Mouse (Mus musculus): Measurements from ENCODE around the gene Olfr1336. TPM values are rescaled to one million over a fixed set of nuclear protein-coding genes. Genes with fewer than 3 reads are reported as not detected.
"Not testable (repeated sequence)": the region's sequence is repeated elsewhere in the genome, so short reads cannot be mapped to it uniquely, and the experiment has no call there.

Gene Olfr1336
- total RNA-seq (2015), result not detected in 2 replicates
- total RNA-seq (2017), result not detected in 2 replicates

DNA sequence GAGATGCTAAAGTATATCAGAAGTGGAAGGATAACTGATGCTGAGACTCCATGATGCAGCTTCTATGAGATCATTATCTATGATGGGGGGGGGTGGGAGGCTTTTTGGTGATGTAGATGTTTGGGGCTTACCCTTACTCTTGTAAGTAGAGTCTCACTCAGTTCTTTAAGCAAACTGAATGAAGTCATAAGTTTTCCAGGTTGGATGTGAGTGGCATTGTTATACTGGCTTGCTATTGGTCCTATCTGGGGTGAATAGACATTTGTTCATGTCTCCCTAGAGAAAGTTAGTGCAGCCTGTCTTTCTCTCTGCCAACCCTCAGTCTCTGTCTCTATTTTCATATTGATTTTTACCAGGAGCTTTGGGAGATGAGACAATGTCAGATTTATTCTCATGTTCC lies at the start of gene Olfr1336:
TSS of gene Olfr1336 (plus strand) at position 301 of the 400 bp plus-strand sequence.
- ATAC-seq (replicated peaks; ENCODE audit: poor library complexity), result no peak

- ATAC-seq (replicated peaks; ENCODE audit: poor library complexity), result peak; percentile 100
Measured at GRCm38 (mm10) chr7:6410043-6410442, 45.9 kb upstream of the Olfr1336 start, which contains the start of gene Gm20715. Gm20715 (plus strand) TSS chr7:6410277.

DNA sequence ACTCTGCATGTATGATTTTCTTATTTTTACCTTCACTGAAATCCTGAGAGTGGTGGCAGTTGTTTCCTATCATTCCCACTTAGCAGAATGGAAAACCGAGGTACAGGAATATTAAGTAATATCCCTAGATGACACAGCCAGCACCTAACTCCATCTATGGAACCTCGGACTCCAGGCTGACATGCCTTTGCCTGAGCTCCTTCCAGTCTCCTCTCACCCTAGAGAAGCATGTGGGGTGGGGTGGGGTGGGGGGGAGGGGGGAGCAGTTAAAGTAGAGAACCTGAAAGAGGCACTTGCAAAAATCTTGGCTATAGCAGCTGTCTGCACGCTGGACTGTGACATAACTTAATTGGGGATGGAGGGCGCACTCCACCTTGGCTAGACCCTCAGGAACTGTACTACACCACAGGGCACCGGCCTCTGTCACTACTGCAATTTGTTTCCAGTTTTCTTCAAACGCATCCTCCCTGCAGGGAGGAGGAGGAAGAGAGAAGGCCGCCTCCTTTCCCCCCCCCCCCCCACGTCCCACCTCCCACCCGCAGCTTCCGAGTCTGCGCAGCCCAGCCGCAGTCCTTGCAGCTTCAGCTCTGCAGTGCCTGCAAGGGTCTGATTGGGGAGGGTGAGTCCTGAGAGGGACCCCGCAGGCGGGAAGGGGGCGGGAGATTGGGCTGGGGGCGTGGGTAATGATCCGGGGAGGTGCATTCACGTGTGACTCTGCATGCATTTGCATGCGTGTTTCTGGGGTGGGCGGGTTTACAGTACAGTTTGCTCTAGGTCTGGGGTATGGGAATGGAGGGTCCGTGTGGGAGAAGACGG lies 41.1 kb upstream of the Olfr1336 start:
- no peak for ATAC-seq (replicated peaks; ENCODE audit: poor library complexity)

DNA sequence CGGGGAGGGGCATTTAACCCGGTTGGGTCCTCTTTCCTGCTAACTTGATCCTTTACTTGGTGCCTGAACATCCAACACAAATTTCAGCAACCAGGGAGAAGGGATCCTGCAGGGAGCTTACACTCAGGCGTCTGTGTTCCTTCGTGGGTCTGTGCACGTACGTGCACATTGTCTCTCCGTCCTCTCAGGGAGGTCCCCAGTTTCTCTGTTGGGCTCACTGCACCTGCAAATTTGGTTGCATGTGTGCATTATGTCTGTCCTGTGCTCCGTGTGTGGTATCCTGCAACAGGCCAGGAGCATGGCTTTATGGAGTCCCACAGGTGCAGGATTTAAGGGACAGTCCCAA lies 40.6 kb upstream of the Olfr1336 start:
- ATAC-seq (replicated peaks; ENCODE audit: poor library complexity), result no peak

GRCm38 (mm10) chr7:6419894-6420293 lies 36.1 kb upstream of the Olfr1336 start:
- ATAC-seq (replicated peaks; ENCODE audit: poor library complexity), result no peak

GRCm38 (mm10) chr7:6429381-6429780 lies 26.6 kb upstream of the Olfr1336 start:
- no peak for ATAC-seq (replicated peaks; ENCODE audit: poor library complexity)

DNA sequence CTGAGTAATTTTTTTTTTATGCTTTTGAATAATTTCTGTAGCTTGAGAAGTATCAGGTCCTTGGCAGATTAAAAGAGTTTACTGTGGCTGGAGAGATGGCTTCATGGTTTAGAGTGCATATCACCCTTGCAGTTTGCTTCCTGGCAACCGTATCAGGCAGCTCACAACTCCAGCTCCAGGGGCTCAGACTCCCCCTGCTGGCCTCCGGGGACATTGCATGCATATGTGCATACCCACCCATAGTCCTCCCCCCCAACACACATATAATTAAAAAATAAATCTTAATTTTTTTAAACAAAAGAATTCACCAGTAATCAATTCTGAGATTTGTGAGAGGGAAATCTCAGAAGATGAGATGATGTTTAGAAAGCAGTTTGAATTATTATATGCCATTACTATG lies 25.6 kb upstream of the Olfr1336 start:
- peak; percentile 94 for ATAC-seq (replicated peaks; ENCODE audit: poor library complexity)

GRCm38 (mm10) chr7:6438388-6438787 lies 17.6 kb upstream of the Olfr1336 start, which contains the start of gene Olfr1344:
Olfr1344 (plus strand) TSS chr7:6438688.
- ATAC-seq (replicated peaks; ENCODE audit: poor library complexity), result no peak

- no peak for ATAC-seq (replicated peaks; ENCODE audit: poor library complexity)
Measured at GRCm38 (mm10) chr7:6441173-6441572, 14.8 kb upstream of the Olfr1336 start.

DNA sequence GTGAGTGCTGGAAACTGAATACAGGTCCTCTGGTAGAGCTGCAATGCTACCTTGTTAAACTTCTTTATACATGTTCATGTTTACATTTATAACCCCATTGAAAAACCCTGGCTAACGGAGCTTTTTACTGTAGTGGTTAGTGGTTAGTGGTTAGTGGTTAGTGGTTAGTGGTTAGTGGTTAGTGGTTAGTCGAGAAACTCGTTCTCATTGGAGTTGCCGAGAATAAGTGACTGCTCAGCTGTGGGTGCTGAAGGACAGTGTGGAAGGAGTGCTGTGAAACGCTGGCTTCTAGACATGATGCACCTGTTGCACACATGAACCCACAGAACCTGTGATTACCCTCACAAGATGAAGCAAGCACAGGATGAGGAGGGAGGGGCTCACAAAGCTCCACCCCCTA lies 8.2 kb upstream of the Olfr1336 start:
- ATAC-seq (replicated peaks; ENCODE audit: poor library complexity), result no peak

DNA sequence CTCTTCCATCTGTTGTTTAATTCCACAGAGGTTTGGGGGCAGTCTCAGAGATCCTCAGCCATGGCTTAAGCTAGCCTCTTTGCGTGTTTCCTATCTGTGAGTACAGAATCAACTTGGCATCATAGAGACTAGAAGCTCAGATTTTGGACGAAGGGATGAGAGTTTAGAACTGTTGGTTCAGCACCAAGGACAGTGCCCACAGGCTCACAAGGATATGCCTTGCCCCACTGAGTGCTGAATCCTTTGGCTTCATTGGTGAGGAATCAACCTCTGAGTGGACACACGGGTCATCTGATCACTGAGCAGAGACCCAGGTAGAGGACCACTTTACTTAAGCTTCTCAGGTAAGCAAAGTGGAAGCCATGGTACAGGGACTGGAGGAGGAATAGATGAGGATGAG lies 431 bp downstream of the Olfr1336 start:
- no peak for ATAC-seq (replicated peaks; ENCODE audit: poor library complexity)

GRCm38 (mm10) chr7:6466951-6467350 lies 11.0 kb downstream of the Olfr1336 start, which contains the start of gene Olfr1346:
Olfr1346 (plus strand) TSS chr7:6467101.
- ATAC-seq (replicated peaks; ENCODE audit: poor library complexity), result no peak

GRCm38 (mm10) chr7:6477633-6478032 lies 21.7 kb downstream of the Olfr1336 start:
- not testable (repeated sequence) for ATAC-seq (replicated peaks; ENCODE audit: poor library complexity)

DNA sequence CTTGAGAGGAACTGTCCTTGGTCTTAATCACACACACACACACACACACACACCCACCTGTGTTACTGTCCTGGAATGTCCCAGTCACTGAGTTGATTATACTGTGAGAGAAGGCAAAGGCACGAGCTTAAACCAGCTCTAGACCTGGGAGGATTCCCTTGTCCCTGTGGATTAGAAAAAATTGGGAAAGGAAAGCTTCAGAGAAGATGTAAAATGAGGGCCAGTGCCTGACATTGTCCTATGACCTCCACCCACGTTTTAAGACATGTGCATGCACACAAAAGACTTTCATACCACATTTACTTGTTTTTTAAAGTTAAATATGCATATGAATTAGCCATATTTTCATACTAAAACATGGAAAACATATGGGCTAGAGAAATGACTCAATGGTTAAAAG lies 30.9 kb downstream of the Olfr1336 start, which contains the start of gene Olfr5:
TSS of gene Olfr5 (minus strand) at position 101 of the 400 bp plus-strand sequence.
- ATAC-seq (replicated peaks; ENCODE audit: poor library complexity), result no peak

DNA sequence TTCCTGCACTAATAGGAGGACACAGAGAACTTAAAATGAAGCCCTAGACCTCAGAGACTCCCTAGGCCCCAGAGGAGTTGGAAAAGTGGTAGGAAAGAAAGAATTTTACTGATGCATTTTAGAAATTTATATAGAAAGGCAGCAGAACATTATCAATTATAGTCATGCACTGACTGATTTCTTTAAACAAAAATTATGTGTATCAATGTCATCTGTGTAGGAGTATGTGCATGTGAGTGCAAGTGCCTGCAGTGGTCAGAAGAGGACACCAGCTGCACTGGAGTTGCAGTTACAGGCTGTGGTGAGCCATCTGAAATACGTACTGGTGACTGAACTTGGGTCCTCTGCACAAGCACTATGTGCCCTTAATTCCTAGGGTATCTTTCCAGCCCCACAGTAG lies 43.7 kb downstream of the Olfr1336 start, which contains the start of gene Olfr1347:
TSS of gene Olfr1347 (minus strand) at position 101 of the 400 bp plus-strand sequence.
- ATAC-seq (replicated peaks; ENCODE audit: poor library complexity), result no peak

GRCm38 (mm10) chr7:6508648-6509047 lies 52.7 kb downstream of the Olfr1336 start, which contains the start of gene Olfr1348:
Olfr1348 (minus strand) TSS chr7:6508748.
- ATAC-seq (replicated peaks; ENCODE audit: poor library complexity), result no peak

Other genes starting within 250 kb of the Olfr1336 start
- gene Zscan5b, start 233.9 kb upstream of the Olfr1336 start, total RNA-seq (2015), result not detected in 2 replicates
- gene Zscan5b, start 233.9 kb upstream of the Olfr1336 start, total RNA-seq (2017), result not detected in 2 replicates
- not detected in 2 replicates for gene Epp13, start 203.5 kb upstream of the Olfr1336 start, total RNA-seq (2015)
- gene Epp13, start 203.5 kb upstream of the Olfr1336 start, total RNA-seq (2017), result not detected in 2 replicates
- gene Zfp667, start 169.6 kb upstream of the Olfr1336 start, total RNA-seq (2015), result 1.3 and 3.3 TPM in 2 replicates
- 2.8 and 3.4 TPM in 2 replicates for gene Zfp667, start 169.6 kb upstream of the Olfr1336 start, total RNA-seq (2017)
- gene Zfp583, start 124.9 kb upstream of the Olfr1336 start, total RNA-seq (2015), result 4.0 TPM in 2 replicates
- 2.2 and 3.3 TPM in 2 replicates for gene Zfp583, start 124.9 kb upstream of the Olfr1336 start, total RNA-seq (2017)
- gene Gm3854, start 112.4 kb upstream of the Olfr1336 start, total RNA-seq (2015), result 0.20 TPM in 2 replicates
- 0.57 and 0.79 TPM in 2 replicates for gene Gm3854, start 112.4 kb upstream of the Olfr1336 start, total RNA-seq (2017)
- 2.8 and 4.8 TPM in 2 replicates for gene Zfp78, start 92.9 kb upstream of the Olfr1336 start, total RNA-seq (2015)
- gene Zfp78, start 92.9 kb upstream of the Olfr1336 start, total RNA-seq (2017), result 3.1 and 3.5 TPM in 2 replicates
- gene Zfp28, start 72.9 kb upstream of the Olfr1336 start, total RNA-seq (2015), result 1.4 and 2.4 TPM in 2 replicates
- gene Zfp28, start 72.9 kb upstream of the Olfr1336 start, total RNA-seq (2017), result 1.5 and 2.2 TPM in 2 replicates
- gene Smim17, start 57.5 kb upstream of the Olfr1336 start, total RNA-seq (2015), result not detected in 2 replicates
- gene Smim17, start 57.5 kb upstream of the Olfr1336 start, total RNA-seq (2017), result not detected in 2 replicates
- not detected in 2 replicates for gene Gm20715, start 45.9 kb upstream of the Olfr1336 start, total RNA-seq (2015)
- gene Gm20715, start 45.9 kb upstream of the Olfr1336 start, total RNA-seq (2017), result not detected in 2 replicates
- 0.29 TPM in 1 of 2 replicates, not detected in the other for gene Olfr1344, start 17.5 kb upstream of the Olfr1336 start, total RNA-seq (2015)
- gene Olfr1344, start 17.5 kb upstream of the Olfr1336 start, total RNA-seq (2017), result not detected in 2 replicates
- gene Olfr1346, start 10.9 kb downstream of the Olfr1336 start, total RNA-seq (2015), result not detected in 2 replicates
- gene Olfr1346, start 10.9 kb downstream of the Olfr1336 start, total RNA-seq (2017), result 0.14 TPM in 1 of 2 replicates, not detected in the other
- not detected in 2 replicates for gene Olfr5, start 30.8 kb downstream of the Olfr1336 start, total RNA-seq (2015)
- gene Olfr5, start 30.8 kb downstream of the Olfr1336 start, total RNA-seq (2017), result not detected in 2 replicates
- not detected in 2 replicates for gene Olfr1347, start 43.6 kb downstream of the Olfr1336 start, total RNA-seq (2015)
- not detected in 2 replicates for gene Olfr1347, start 43.6 kb downstream of the Olfr1336 start, total RNA-seq (2017)
- gene Olfr1348, start 52.6 kb downstream of the Olfr1336 start, total RNA-seq (2015), result not detected in 2 replicates
- gene Olfr1348, start 52.6 kb downstream of the Olfr1336 start, total RNA-seq (2017), result not detected in 2 replicates
- gene Olfr1349, start 66.8 kb downstream of the Olfr1336 start, total RNA-seq (2015), result not detected in 2 replicates
- not detected in 2 replicates for gene Olfr1349, start 66.8 kb downstream of the Olfr1336 start, total RNA-seq (2017)
- not detected in 2 replicates for gene Olfr1350, start 108.7 kb downstream of the Olfr1336 start, total RNA-seq (2015)
- gene Olfr1350, start 108.7 kb downstream of the Olfr1336 start, total RNA-seq (2017), result not detected in 2 replicates
- not detected in 2 replicates for gene Zim1, start 240.3 kb downstream of the Olfr1336 start, total RNA-seq (2015)
- not detected in 2 replicates for gene Zim1, start 240.3 kb downstream of the Olfr1336 start, total RNA-seq (2017)

Measured in megakaryocyte progenitor cell, adult 5-6 weeks (primary cell).